Mouse (Mus musculus) CH12.LX (cell line): ENCODE data around the gene Acaca. TPM values are rescaled to one million over a fixed set of nuclear protein-coding genes. Genes with fewer than 3 reads are reported as not detected.

Source experiments
- DNase-seq: peaks from one replicate; pipeline ENCODE4 v3.0.0-alpha.2; 2013; ENCODE audit errors: extremely low read depth
- H3K27ac ChIP-seq: 2 replicates; pipeline ENCODE4 v1.5.1; 2012; ENCODE audit warnings: low read depth, mild to moderate bottlenecking, control low read depth, moderate library complexity; ENCODE audit not compliant: insufficient read depth
- H3K27me3 ChIP-seq: replicated peaks from 2 replicates; pipeline ENCODE3; 2012; ENCODE audit warnings: inconsistent platforms
- H3K36me3 ChIP-seq, 2 experiments: replicated peaks in 1 of 2; 2 replicates each; pipeline versions ENCODE3 to v1.6.1; 2012; ENCODE audit warnings: inconsistent platforms in 1 of 2, low read length in 1 of 2, mild to moderate bottlenecking in 1 of 2, mixed read lengths in 1 of 2, moderate library complexity in 1 of 2; ENCODE audit not compliant: control insufficient read depth in 1 of 2, insufficient read depth in 1 of 2
- H3K4me1 ChIP-seq, 2 experiments: 2 replicates each; pipeline ENCODE4 v1.6.1; 2012; ENCODE audit warnings: inconsistent platforms in 1 of 2, moderate library complexity in 1 of 2; ENCODE audit not compliant: insufficient read depth in 2 of 2, control insufficient read depth in 1 of 2
- H3K4me2 ChIP-seq: 2 replicates; pipeline ENCODE4 v1.6.1; 2012; ENCODE audit warnings: low read depth, mild to moderate bottlenecking, control low read depth; ENCODE audit not compliant: poor library complexity, insufficient read depth, severe bottlenecking
- H3K4me3 ChIP-seq, 3 experiments: fragments of 150-350 bp in 1 of 3; sonication (generic) in 1 of 3; replicated peaks in 1 of 3; 2 replicates each; pipeline versions ENCODE3 to v1.5.1; 2011 to 2012; ENCODE audit warnings: low read depth in 2 of 3, low read length in 2 of 3, mild to moderate bottlenecking in 2 of 3, moderate library complexity in 2 of 3, control low read depth in 1 of 3, improper control_type of control experiment in 1 of 3, inconsistent platforms in 1 of 3, mixed read lengths in 1 of 3; ENCODE audit not compliant: poor library complexity in 1 of 3
- H3K79me2 ChIP-seq: replicated peaks from 2 replicates; pipeline ENCODE4 v1.6.1; 2012; ENCODE audit warnings: mild to moderate bottlenecking, moderate library complexity; ENCODE audit not compliant: control insufficient read depth, poor library complexity, insufficient read depth, severe bottlenecking; ENCODE audit errors: extremely low read depth
- H3K9ac ChIP-seq: 2 replicates; pipeline ENCODE4 v1.6.1; 2012; ENCODE audit warnings: low read depth, mild to moderate bottlenecking, control low read depth, moderate library complexity; ENCODE audit not compliant: insufficient read depth
- H3K9me3 ChIP-seq: replicated peaks from 2 replicates; pipeline ENCODE3; 2012; ENCODE audit warnings: low read length, inconsistent platforms, mixed read lengths
- CHD1 ChIP-seq: IDR thresholded peaks from 2 replicates; pipeline ENCODE4 v1.6.1; 2012; ENCODE audit warnings: low read depth, low read length, improper control_type of control experiment, inconsistent platforms
- CTCF ChIP-seq, 2 experiments: IDR thresholded peaks in 1 of 2; conservative IDR thresholded peaks in 1 of 2; 2 replicates each; pipeline ENCODE4 v1.5.1; 2011 to 2012; ENCODE audit warnings: low read depth in 2 of 2, low read length in 2 of 2, improper control_type of control experiment in 1 of 2, inconsistent platforms in 1 of 2, mild to moderate bottlenecking in 1 of 2, moderate library complexity in 1 of 2
- E2F4 ChIP-seq: IDR thresholded peaks from 2 replicates; pipeline ENCODE4 v1.6.1; 2011; ENCODE audit warnings: low read depth, low read length, improper control_type of control experiment; ENCODE audit not compliant: insufficient replicate concordance
- ELF1 ChIP-seq: IDR thresholded peaks from 2 replicates; pipeline ENCODE4 v1.6.1; 2014; ENCODE audit warnings: low read depth, mild to moderate bottlenecking, inconsistent platforms, low read length, improper control_type of control experiment
- EP300 ChIP-seq: IDR thresholded peaks from 2 replicates; pipeline ENCODE4 v1.6.1; 2011; ENCODE audit warnings: low read length, improper control_type of control experiment
- ETS1 ChIP-seq: conservative IDR thresholded peaks from 2 replicates; pipeline ENCODE4 v1.6.1; 2012; ENCODE audit warnings: low read depth, mild to moderate bottlenecking, inconsistent platforms, low read length, improper control_type of control experiment, moderate library complexity
- HCFC1 ChIP-seq: IDR thresholded peaks from 2 replicates; pipeline ENCODE4 v1.6.1; 2012; ENCODE audit warnings: low read depth, mild to moderate bottlenecking, inconsistent platforms, low read length, improper control_type of control experiment
- JUN ChIP-seq: IDR thresholded peaks from 2 replicates; pipeline ENCODE4 v1.6.1; 2011; ENCODE audit warnings: low read depth, mild to moderate bottlenecking, low read length, improper control_type of control experiment, moderate library complexity; ENCODE audit not compliant: insufficient read depth
- JUND ChIP-seq: conservative IDR thresholded peaks from 2 replicates; pipeline ENCODE4 v1.6.1; 2011; ENCODE audit warnings: low read depth, low read length, improper control_type of control experiment
- KAT2A ChIP-seq: IDR thresholded peaks from 2 replicates; pipeline ENCODE4 v1.6.1; 2012; ENCODE audit warnings: low read length, improper control_type of control experiment, inconsistent platforms; ENCODE audit not compliant: insufficient replicate concordance
- MAX ChIP-seq: IDR thresholded peaks from 2 replicates; pipeline ENCODE4 v1.6.1; 2011; ENCODE audit warnings: low read length, improper control_type of control experiment
- MAZ ChIP-seq: IDR thresholded peaks from 2 replicates; pipeline ENCODE4 v1.6.1; 2012; ENCODE audit warnings: low read depth, mild to moderate bottlenecking, inconsistent platforms, low read length, improper control_type of control experiment, moderate library complexity
- MEF2A ChIP-seq: IDR thresholded peaks from 2 replicates; pipeline ENCODE4 v1.6.1; 2014; ENCODE audit warnings: low read depth, mild to moderate bottlenecking, inconsistent platforms, low read length, improper control_type of control experiment, borderline replicate concordance
- NELFE ChIP-seq: IDR thresholded peaks from 2 replicates; pipeline ENCODE4 v1.6.1; 2011; ENCODE audit warnings: low read depth, low read length, improper control_type of control experiment
- NRF1 ChIP-seq: IDR thresholded peaks from 2 replicates; pipeline ENCODE4 v1.6.1; 2014; ENCODE audit warnings: low read depth, mild to moderate bottlenecking, inconsistent platforms, low read length, improper control_type of control experiment, moderate library complexity
- PAX5 ChIP-seq: IDR thresholded peaks from 2 replicates; pipeline ENCODE4 v1.6.1; 2012; ENCODE audit warnings: low read length, inconsistent platforms, mixed read lengths
- POLR2AphosphoS2 ChIP-seq: IDR thresholded peaks from 2 replicates; pipeline ENCODE4 v1.6.1; 2011; ENCODE audit warnings: low read depth, low read length, improper control_type of control experiment
- RCOR1 ChIP-seq: conservative IDR thresholded peaks from 2 replicates; pipeline ENCODE4 v1.6.1; 2012; ENCODE audit warnings: low read depth, mild to moderate bottlenecking, inconsistent platforms, low read length, improper control_type of control experiment
- SMC3 ChIP-seq: IDR thresholded peaks from 2 replicates; pipeline ENCODE4 v1.6.1; 2011; ENCODE audit warnings: low read depth, low read length, improper control_type of control experiment
- TBP ChIP-seq: conservative IDR thresholded peaks from 2 replicates; pipeline ENCODE4 v1.6.1; 2011; ENCODE audit warnings: low read depth, low read length, improper control_type of control experiment
- TCF12 ChIP-seq: IDR thresholded peaks from 2 replicates; pipeline ENCODE4 v1.6.1; 2014; ENCODE audit warnings: low read depth, mild to moderate bottlenecking, inconsistent platforms, low read length, improper control_type of control experiment
- USF1 ChIP-seq: IDR thresholded peaks from 2 replicates; pipeline ENCODE4 v1.6.1; 2014; ENCODE audit warnings: low read depth, mild to moderate bottlenecking, inconsistent platforms, low read length, improper control_type of control experiment
- USF2 ChIP-seq: conservative IDR thresholded peaks from 2 replicates; pipeline ENCODE4 v1.6.1; 2011; ENCODE audit warnings: low read depth, low read length, improper control_type of control experiment
- ZC3H11A ChIP-seq: IDR thresholded peaks from 2 replicates; pipeline ENCODE4 v1.6.1; 2012; ENCODE audit warnings: low read depth, mild to moderate bottlenecking, inconsistent platforms, low read length, improper control_type of control experiment
- ZKSCAN1 ChIP-seq: IDR thresholded peaks from 2 replicates; pipeline ENCODE4 v1.6.1; 2012; ENCODE audit warnings: low read depth, inconsistent platforms, low read length, improper control_type of control experiment, borderline replicate concordance
- ZMIZ1 ChIP-seq: IDR thresholded peaks from 2 replicates; pipeline ENCODE4 v1.6.1; 2012; ENCODE audit warnings: low read depth, mild to moderate bottlenecking, inconsistent platforms, low read length, improper control_type of control experiment
- ZNF384 ChIP-seq: IDR thresholded peaks from 2 replicates; pipeline ENCODE4 v1.6.1; 2012; ENCODE audit warnings: low read depth, low read length, improper control_type of control experiment, inconsistent platforms
- dilution Hi-C: fragments of 300-500 bp; cut with MboI; formaldehyde crosslinking; loops from 2 replicates; pipeline ENCODE4 v1.14.3; 2020; ENCODE audit warnings: low sequenced_read_pairs; ENCODE audit not compliant: extremely low pct_unique_long_range_greater_than_20kb, extremely low pct_ligation_motif_present
- in situ Hi-C: fragments of 300-500 bp; cut with MboI; formaldehyde crosslinking; loops from 3 replicates; pipeline ENCODE4 v1.14.3; 2019; ENCODE audit warnings: low sequenced_read_pairs, low pct_ligation_motif_present, low pct_unique_long_range_greater_than_20kb, mixed read lengths
- polyA plus RNA-seq: library from polyadenylated mRNA; unstranded; fragments of >175 nt; gene quantifications from 2 replicates; pipeline ENCODE4 v1.2.1, GENCODE M21; 2012; ENCODE audit warnings: low read depth; ENCODE audit not compliant: insufficient read length
- total RNA-seq, 2 experiments: library from RNA; depleted of rRNA; stranded (reverse); fragments of 300-350 nt in 1 of 2; fragments of >200 nt in 1 of 2; gene quantifications; 2 replicates each; pipeline ENCODE4 v1.2.3; 2012 to 2014

The Acaca gene
- total and polyA plus RNA-seq, 3 experiments: 36.9 to 62.6 (median 61.7) TPM

- no peak for TF ChIP-seq USF1
- no peak for TF ChIP-seq EP300
- no peak for TF ChIP-seq MAX
- no peak for TF ChIP-seq ZKSCAN1
- no peak for TF ChIP-seq ZC3H11A
- no peak for TF ChIP-seq HCFC1
- TF ChIP-seq KAT2A: no peak
- TF ChIP-seq MAZ: no peak
- TF ChIP-seq POLR2AphosphoS2: no peak
- no peak for TF ChIP-seq PAX5
- no peak for TF ChIP-seq MEF2A
- no peak for TF ChIP-seq NRF1
- TF ChIP-seq ZMIZ1: no peak
- no peak for TF ChIP-seq USF2
- no peak for TF ChIP-seq ETS1
- TF ChIP-seq ZNF384: no peak
- no peak for TF ChIP-seq NELFE
- TF ChIP-seq CTCF (conservative IDR thresholded peaks at IDR 0.05 in 1 of 2, IDR thresholded peaks at IDR 0.05 in 1 of 2; ENCODE audit: low read depth in 2 of 2, low read length in 2 of 2): no peak
- in situ Hi-C loops (no loop called here), dilution Hi-C loops (no loop called here)
- H3K4me2 ChIP-seq: no peak overlapping the region
- no peaks in the 10 kb centered on the region for H3K9me3 ChIP-seq
- peaks cover 0 to 30% of the 10 kb centered on the region in 2 experiments; a peak in 2 of 4 replicates for H3K4me1 ChIP-seq
- H3K27ac ChIP-seq: no peak overlapping the region
- DNase-seq: no peak
- no peaks in the 10 kb centered on the region for H3K27me3 ChIP-seq
- no peak overlapping the region for H3K9ac ChIP-seq
- H3K36me3 ChIP-seq: peaks cover 2 to 61% of the 10 kb centered on the region in 2 experiments
- no peaks in the 10 kb centered on the region for H3K79me2 ChIP-seq
- no peak overlapping the region for H3K4me3 ChIP-seq
These were observed 221.7 kb downstream of the Acaca start for GRCm38 (mm10) chr11:84351150-84351549.

GRCm38 (mm10) chr11:84353058-84353726, 223.7 kb downstream of the Acaca start:
- TF ChIP-seq CHD1: no peak
- no peak for TF ChIP-seq JUN
- TF ChIP-seq JUND: no peak
- no peak for TF ChIP-seq POLR2AphosphoS2
- TF ChIP-seq EP300: no peak
- no peak for TF ChIP-seq ELF1
- no peak for TF ChIP-seq USF2
- no peak for TF ChIP-seq E2F4
- no peak for TF ChIP-seq NRF1
- TF ChIP-seq SMC3: no peak
- no peak for TF ChIP-seq CTCF (conservative IDR thresholded peaks at IDR 0.05 in 1 of 2, IDR thresholded peaks at IDR 0.05 in 1 of 2; ENCODE audit: low read depth in 2 of 2, low read length in 2 of 2)
- TF ChIP-seq TCF12: no peak
- TF ChIP-seq TBP: no peak
- no peak for TF ChIP-seq RCOR1

More at GRCm38 (mm10) chr11:84353058-84353726, 223.7 kb downstream of the Acaca start:
- DNase-seq: no peak
- in situ Hi-C loops: no loop called here
- dilution Hi-C loops: no loop called here
- Histone ChIP-seq H3K4me3 (no peak overlapping the region), H3K4me2 (no peak overlapping the region), H3K4me1 (peaks cover 0 to 30% of the 10 kb centered on the region in 2 experiments; a peak in 2 of 4 replicates), H3K27ac (no peak overlapping the region), H3K36me3 (peaks cover 0 to 65% of the 10 kb centered on the region in 2 experiments), H3K9ac (no peak overlapping the region), H3K9me3 (no peaks in the 10 kb centered on the region), H3K27me3 (no peaks in the 10 kb centered on the region), H3K79me2 (no peaks in the 10 kb centered on the region)
